Mouse (Mus musculus) stomach, embryonic 14.5 days (tissue): ENCODE measurements around the gene Hap1. TPM values are rescaled to one million over a fixed set of nuclear protein-coding genes. Genes with fewer than 3 reads are reported as not detected.
A peak's percentile ranks its signal among the peaks of the same experiment; 100 is the strongest.
"Not testable (repeated sequence)": the region's sequence is repeated elsewhere in the genome, so short reads cannot be mapped to it uniquely, and the experiment has no call there.

Experiments
- ATAC-seq: fragments of 200-750 bp; cut with Nextera tagmentation; 2 replicates; pipeline ENCODE4 v1.8.0; 2017; ENCODE audit warnings: low read depth, moderate TSS enrichment; ENCODE audit not compliant: insufficient number of reproducible peaks, insufficient read depth, low FRiP score
- H3K27ac ChIP-seq: fragments of 300-500 bp; sonication (generic); 2 replicates; pipeline ENCODE4 v1.5.1; 2014; ENCODE audit warnings: mild to moderate bottlenecking, low read length, moderate library complexity, mixed read lengths
- H3K27me3 ChIP-seq: fragments of 300-500 bp; sonication (generic); 2 replicates; pipeline ENCODE4 v1.6.1; 2014; ENCODE audit warnings: low read length, control low read depth, mixed read lengths; ENCODE audit not compliant: control insufficient read depth, insufficient read depth
- H3K36me3 ChIP-seq: fragments of 300-500 bp; sonication (generic); 2 replicates; pipeline ENCODE4 v1.6.1; 2014; ENCODE audit warnings: mild to moderate bottlenecking, control low read depth, low read length, moderate library complexity, mixed read lengths; ENCODE audit not compliant: control insufficient read depth, insufficient read depth
- H3K4me1 ChIP-seq: fragments of 300-500 bp; sonication (generic); 2 replicates; pipeline ENCODE4 v1.6.1; 2014; ENCODE audit warnings: low read length, control low read depth, mixed read lengths; ENCODE audit not compliant: control insufficient read depth, insufficient read depth
- H3K4me2 ChIP-seq: fragments of 300-500 bp; sonication (generic); replicated peaks from 2 replicates; pipeline ENCODE4 v1.6.1; 2014; ENCODE audit warnings: low read depth, low read length, control low read depth
- H3K4me3 ChIP-seq: fragments of 300-500 bp; sonication (generic); 2 replicates; pipeline ENCODE4 v1.5.1; 2014; ENCODE audit warnings: low read depth, low read length, control low read depth
- H3K9ac ChIP-seq: fragments of 300-500 bp; sonication (generic); replicated peaks from 2 replicates; pipeline ENCODE4 v1.6.1; 2014; ENCODE audit warnings: low read depth, mild to moderate bottlenecking, control low read depth, low read length, moderate library complexity, mixed read lengths
- H3K9me3 ChIP-seq: fragments of 300-500 bp; sonication (generic); 2 replicates; pipeline ENCODE4 v1.6.1; 2016; ENCODE audit warnings: low read depth, low read length, control low read depth; ENCODE audit not compliant: control insufficient read depth
- WGBS: fragments of 180-500 bp; shearing (Covaris S2); extraction: QIAGEN DNeasy Blood & Tissue Kit; methylation state at CpG from one replicate; pipeline ENCODE4 v1.1.7; 2014; 5-methylcytosine and 5-hydroxymethylcytosine counted together
- polyA plus RNA-seq: library from polyadenylated mRNA; unstranded; fragments of >200 nt; fragmentation: Nextera tagmentation; extraction: Ambion mirVana; gene quantifications from 2 replicates; pipeline ENCODE4 v1.2.1, GENCODE M21; 2014

Gene Hap1
- polyA plus RNA-seq, 1 experiment from 2014 or later, result 10.8 TPM

GRCm38 (mm10) chr11:100311656-100312055, 44.3 kb downstream of the Hap1 start:
- no peaks in the 10 kb centered on the region for H3K9me3 ChIP-seq
- no peak overlapping the region for H3K4me2 ChIP-seq
- no peaks in the 10 kb centered on the region for H3K36me3 ChIP-seq
- H3K27ac ChIP-seq, result no peak overlapping the region
- H3K9ac ChIP-seq, result no peak overlapping the region
- no peak overlapping the region for H3K4me3 ChIP-seq
- WGBS, result 53% methylated on average over 1 of the region's 1 CpGs
- no peaks in the 10 kb centered on the region for H3K27me3 ChIP-seq
- ATAC-seq, result no peak
- H3K4me1 ChIP-seq, result no peaks in the 10 kb centered on the region

GRCm38 (mm10) chr11:100308672-100309071, 47.3 kb downstream of the Hap1 start:
- H3K9me3 ChIP-seq, H3K27ac ChIP-seq, ATAC-seq, H3K4me3 ChIP-seq, H3K27me3 ChIP-seq, H3K4me2 ChIP-seq, H3K9ac ChIP-seq, H3K36me3 ChIP-seq, H3K4me1 ChIP-seq: not testable (repeated sequence)
- 96% methylated on average over 4 of the region's 6 CpGs for WGBS

GRCm38 (mm10) chr11:100307900-100308299, 48.0 kb downstream of the Hap1 start:
- no peak overlapping the region for H3K4me2 ChIP-seq
- H3K9ac ChIP-seq, result no peak overlapping the region
- no peaks in the 10 kb centered on the region for H3K27me3 ChIP-seq
- no peak overlapping the region for H3K27ac ChIP-seq
- WGBS, result 81% methylated on average over 5 of the region's 5 CpGs
- no peaks in the 10 kb centered on the region for H3K9me3 ChIP-seq
- no peak for ATAC-seq
- H3K36me3 ChIP-seq, result no peaks in the 10 kb centered on the region
- H3K4me3 ChIP-seq, result no peak overlapping the region
- H3K4me1 ChIP-seq, result no peaks in the 10 kb centered on the region

GRCm38 (mm10) chr11:100301292-100301691, 54.6 kb downstream of the Hap1 start:
- Histone ChIP-seq H3K4me3 (no peak overlapping the region), H3K9ac (no peak overlapping the region), H3K27ac (no peak overlapping the region), H3K36me3 (no peaks in the 10 kb centered on the region), H3K4me1 (0 out of 2 replicates have a peak, but pooled peaks cover 5% of the 10 kb centered on the region), H3K9me3 (no peaks in the 10 kb centered on the region), H3K27me3 (no peaks in the 10 kb centered on the region), H3K4me2 (no peak overlapping the region)
- WGBS, result 94% methylated on average over 5 of the region's 5 CpGs
- ATAC-seq, result no peak

GRCm38 (mm10) chr11:100300293-100300692, 55.6 kb downstream of the Hap1 start:
- H3K27ac ChIP-seq, result no peak overlapping the region
- no peak for ATAC-seq
- 6% methylated on average over 5 of the region's 5 CpGs for WGBS
- no peak overlapping the region for H3K9ac ChIP-seq
- H3K27me3 ChIP-seq, result no peaks in the 10 kb centered on the region
- no peak overlapping the region for H3K4me3 ChIP-seq
- no peaks in the 10 kb centered on the region for H3K9me3 ChIP-seq
- no peak overlapping the region for H3K4me2 ChIP-seq
- H3K4me1 ChIP-seq, result 0 out of 2 replicates have a peak, but pooled peaks cover 5% of the 10 kb centered on the region
- no peaks in the 10 kb centered on the region for H3K36me3 ChIP-seq

- 18% methylated on average over 18 of the region's 18 CpGs for WGBS
- Histone ChIP-seq H3K9ac (no peak overlapping the region), H3K4me3 (no peak overlapping the region), H3K4me2 (peak overlapping the region; percentile 32; the same call in 1 of the 2 replicates), H3K27ac (no peak overlapping the region), H3K4me1 (0 out of 2 replicates have a peak, but pooled peaks cover 5% of the 10 kb centered on the region), H3K36me3 (no peaks in the 10 kb centered on the region), H3K27me3 (no peaks in the 10 kb centered on the region), H3K9me3 (no peaks in the 10 kb centered on the region)
- 0 out of 2 replicates have a peak, but pooled peaks have one; percentile 57 for ATAC-seq
Measured at GRCm38 (mm10) chr11:100298274-100299036, 57.5 kb downstream of the Hap1 start.

GRCm38 (mm10) chr11:100297801-100298200, 58.1 kb downstream of the Hap1 start:
- Histone ChIP-seq H3K27me3 (no peaks in the 10 kb centered on the region), H3K9me3 (no peaks in the 10 kb centered on the region), H3K27ac (no peak overlapping the region), H3K4me2 (peak overlapping the region; percentile 32; the same call in 1 of the 2 replicates), H3K4me1 (0 out of 2 replicates have a peak, but pooled peaks cover 5% of the 10 kb centered on the region), H3K9ac (no peak overlapping the region), H3K36me3 (no peaks in the 10 kb centered on the region), H3K4me3 (no peak overlapping the region)
- WGBS, result 25% methylated on average over 5 of the region's 5 CpGs
- no peak for ATAC-seq
